Mouse (Mus musculus): ENCODE data around the gene Mpi. TPM values are rescaled to one million over a fixed set of nuclear protein-coding genes. Genes with fewer than 3 reads are reported as not detected.

Gene Mpi
- total and polyA plus RNA-seq, 3 experiments, result 28.2 to 37.3 (median 28.6) TPM

DNA sequence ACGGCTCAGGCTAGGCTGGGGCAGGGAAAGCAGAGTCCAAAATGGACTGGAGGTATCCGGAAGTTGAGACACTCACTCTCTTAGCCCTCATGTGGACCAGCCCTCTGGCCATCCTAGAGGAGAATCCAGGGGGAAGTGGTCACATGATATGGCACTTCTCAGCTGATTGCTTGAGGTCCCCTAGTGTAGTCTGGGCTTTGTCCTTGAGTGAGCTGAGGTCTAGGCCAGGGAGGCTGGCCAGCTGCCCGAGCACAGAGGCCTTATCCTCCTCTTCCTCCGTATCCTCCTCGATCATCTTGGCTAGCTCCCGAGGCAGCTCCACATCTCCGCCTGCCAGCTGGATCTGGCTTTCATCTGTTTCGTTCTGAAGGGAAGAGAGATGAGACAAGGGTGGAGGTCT lies 49.5 kb upstream of the Mpi start:
- dilution Hi-C loops (cut with MboI; ENCODE audit: extremely low pct_ligation_motif_present, extremely low pct_unique_long_range_greater_than_20kb, low sequenced_read_pairs), result no loop called here
- Histone ChIP-seq H3K4me1 (ENCODE audit: control insufficient read depth in 1 of 2, insufficient read depth in 2 of 2) (peaks cover 13 to 17% of the 10 kb centered on the region in 2 experiments), H3K27me3 (replicated peaks) (no peaks in the 10 kb centered on the region)

DNA sequence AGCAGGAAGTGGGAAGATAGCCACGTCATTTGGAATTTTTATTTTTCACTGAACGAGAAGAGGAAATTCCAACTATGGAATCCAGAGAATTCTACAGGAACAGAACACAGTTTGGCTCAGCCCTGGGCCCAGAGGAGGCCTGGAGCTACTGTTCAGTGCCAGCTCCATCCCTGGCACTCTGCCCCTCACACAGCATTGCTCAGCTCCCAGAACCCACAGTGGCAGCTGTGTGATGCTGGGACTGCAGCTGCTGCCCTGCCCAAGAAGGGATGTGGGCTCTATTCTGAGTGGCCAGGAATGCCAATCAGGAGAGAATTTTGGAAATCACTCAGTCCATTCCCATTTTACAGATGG lies 48.8 kb upstream of the Mpi start:
- dilution Hi-C loops (cut with MboI; ENCODE audit: extremely low pct_ligation_motif_present, extremely low pct_unique_long_range_greater_than_20kb, low sequenced_read_pairs), result no loop called here
- Histone ChIP-seq H3K27me3 (replicated peaks) (no peaks in the 10 kb centered on the region), H3K27ac (ENCODE audit: insufficient read depth, low read depth) (no peak overlapping the region), H3K9me3 (replicated peaks; ENCODE audit: low read length) (no peaks in the 10 kb centered on the region), H3K4me1 (ENCODE audit: control insufficient read depth in 1 of 2, insufficient read depth in 2 of 2) (peaks cover 9 to 12% of the 10 kb centered on the region in 2 experiments), H3K36me3 (replicated peaks in 1 of 2; ENCODE audit: control insufficient read depth in 1 of 2, insufficient read depth in 1 of 2, low read length in 1 of 2) (peaks cover 0 to 14% of the 10 kb centered on the region in 2 experiments), H3K9ac (ENCODE audit: insufficient read depth, low read depth) (no peak overlapping the region), H3K79me2 (replicated peaks; ENCODE audit: control insufficient read depth, extremely low read depth, insufficient read depth, poor library complexity, severe bottlenecking) (no peaks in the 10 kb centered on the region), H3K4me2 (ENCODE audit: insufficient read depth, low read depth, poor library complexity, severe bottlenecking) (no peak overlapping the region), H3K4me3 (replicated peaks in 1 of 3; ENCODE audit: low read depth in 2 of 3, low read length in 2 of 3, poor library complexity in 1 of 3) (no peak overlapping the region)
- TF ChIP-seq USF1 (IDR thresholded peaks at IDR 0.05; ENCODE audit: low read depth, low read length) (no peak), JUN (IDR thresholded peaks at IDR 0.05; ENCODE audit: insufficient read depth, low read depth, low read length) (no peak)
- in situ Hi-C loops (cut with MboI; ENCODE audit: low pct_ligation_motif_present, low pct_unique_long_range_greater_than_20kb, low sequenced_read_pairs), result no loop called here
- DNase-seq (ENCODE audit: extremely low read depth), result no peak

More for the DNA sequence above, 49.5 kb upstream of the Mpi start:
- no peak overlapping the region for H3K4me3 ChIP-seq (replicated peaks in 1 of 3; ENCODE audit: low read depth in 2 of 3, low read length in 2 of 3, poor library complexity in 1 of 3)
- no peak for DNase-seq (ENCODE audit: extremely low read depth)
- no peak for TF ChIP-seq ZNF384 (IDR thresholded peaks at IDR 0.05; ENCODE audit: low read depth, low read length)
- no peak for TF ChIP-seq MEF2A (IDR thresholded peaks at IDR 0.05; ENCODE audit: borderline replicate concordance, low read depth, low read length)
- in situ Hi-C loops (cut with MboI; ENCODE audit: low pct_ligation_motif_present, low pct_unique_long_range_greater_than_20kb, low sequenced_read_pairs), result no loop called here
- no peaks in the 10 kb centered on the region for H3K79me2 ChIP-seq (replicated peaks; ENCODE audit: control insufficient read depth, extremely low read depth, insufficient read depth, poor library complexity, severe bottlenecking)
- no peaks in the 10 kb centered on the region for H3K9me3 ChIP-seq (replicated peaks; ENCODE audit: low read length)
- H3K9ac ChIP-seq (ENCODE audit: insufficient read depth, low read depth), result no peak overlapping the region
- H3K27ac ChIP-seq (ENCODE audit: insufficient read depth, low read depth), result no peak overlapping the region
- H3K36me3 ChIP-seq (replicated peaks in 1 of 2; ENCODE audit: control insufficient read depth in 1 of 2, insufficient read depth in 1 of 2, low read length in 1 of 2), result peaks cover 0 to 7% of the 10 kb centered on the region in 2 experiments
- H3K4me2 ChIP-seq (ENCODE audit: insufficient read depth, low read depth, poor library complexity, severe bottlenecking), result no peak overlapping the region

GRCm38 (mm10) chr9:57600620-57601352 lies 48.2 kb upstream of the Mpi start:
- in situ Hi-C loops (cut with MboI; ENCODE audit: low pct_ligation_motif_present, low pct_unique_long_range_greater_than_20kb, low sequenced_read_pairs), result no loop called here
- H3K4me2 ChIP-seq (ENCODE audit: insufficient read depth, low read depth, poor library complexity, severe bottlenecking), result peak overlapping the region; percentile 33; the same call in 1 of the 2 replicates
- no peaks in the 10 kb centered on the region for H3K27me3 ChIP-seq (replicated peaks)
- peaks cover 6 to 10% of the 10 kb centered on the region in 2 experiments for H3K4me1 ChIP-seq (ENCODE audit: control insufficient read depth in 1 of 2, insufficient read depth in 2 of 2)
- H3K36me3 ChIP-seq (replicated peaks in 1 of 2; ENCODE audit: control insufficient read depth in 1 of 2, insufficient read depth in 1 of 2, low read length in 1 of 2), result peaks cover 0 to 17% of the 10 kb centered on the region in 2 experiments
- peak overlapping the region in 1 of 3 experiments; percentile 10 for H3K4me3 ChIP-seq (replicated peaks in 1 of 3; ENCODE audit: low read depth in 2 of 3, low read length in 2 of 3, poor library complexity in 1 of 3)
- no peaks in the 10 kb centered on the region for H3K79me2 ChIP-seq (replicated peaks; ENCODE audit: control insufficient read depth, extremely low read depth, insufficient read depth, poor library complexity, severe bottlenecking)
- dilution Hi-C loops (cut with MboI; ENCODE audit: extremely low pct_ligation_motif_present, extremely low pct_unique_long_range_greater_than_20kb, low sequenced_read_pairs), result no loop called here
- TF ChIP-seq ETS1 (conservative IDR thresholded peaks at IDR 0.05; ENCODE audit: low read depth, low read length) (no peak), SMC3 (IDR thresholded peaks at IDR 0.05; ENCODE audit: low read depth, low read length) (no peak), ELF1 (IDR thresholded peaks at IDR 0.05; ENCODE audit: low read depth, low read length) (no peak), KAT2A (IDR thresholded peaks at IDR 0.05; ENCODE audit: insufficient replicate concordance, low read length) (no peak), HCFC1 (IDR thresholded peaks at IDR 0.05; ENCODE audit: low read depth, low read length) (no peak), PAX5 (IDR thresholded peaks at IDR 0.05; ENCODE audit: low read length) (no peak), UBTF (IDR thresholded peaks at IDR 0.05; ENCODE audit: low read depth, low read length) (no peak), MYC (IDR thresholded peaks at IDR 0.05; ENCODE audit: low read depth, low read length) (no peak), MAX (IDR thresholded peaks at IDR 0.05; ENCODE audit: low read length) (no peak), TBP (conservative IDR thresholded peaks at IDR 0.05; ENCODE audit: low read depth, low read length) (no peak)
- H3K9me3 ChIP-seq (replicated peaks; ENCODE audit: low read length), result no peaks in the 10 kb centered on the region
- H3K9ac ChIP-seq (ENCODE audit: insufficient read depth, low read depth), result no peak overlapping the region
- DNase-seq (ENCODE audit: extremely low read depth), result no peak
- no peak overlapping the region for H3K27ac ChIP-seq (ENCODE audit: insufficient read depth, low read depth)
